Mouse (Mus musculus): ENCODE results near the gene Sf3b3.
"Not testable (repeated sequence)": the region's sequence is repeated elsewhere in the genome, so short reads cannot be mapped to it uniquely, and the experiment has no call there.

Gene Sf3b3

DNA sequence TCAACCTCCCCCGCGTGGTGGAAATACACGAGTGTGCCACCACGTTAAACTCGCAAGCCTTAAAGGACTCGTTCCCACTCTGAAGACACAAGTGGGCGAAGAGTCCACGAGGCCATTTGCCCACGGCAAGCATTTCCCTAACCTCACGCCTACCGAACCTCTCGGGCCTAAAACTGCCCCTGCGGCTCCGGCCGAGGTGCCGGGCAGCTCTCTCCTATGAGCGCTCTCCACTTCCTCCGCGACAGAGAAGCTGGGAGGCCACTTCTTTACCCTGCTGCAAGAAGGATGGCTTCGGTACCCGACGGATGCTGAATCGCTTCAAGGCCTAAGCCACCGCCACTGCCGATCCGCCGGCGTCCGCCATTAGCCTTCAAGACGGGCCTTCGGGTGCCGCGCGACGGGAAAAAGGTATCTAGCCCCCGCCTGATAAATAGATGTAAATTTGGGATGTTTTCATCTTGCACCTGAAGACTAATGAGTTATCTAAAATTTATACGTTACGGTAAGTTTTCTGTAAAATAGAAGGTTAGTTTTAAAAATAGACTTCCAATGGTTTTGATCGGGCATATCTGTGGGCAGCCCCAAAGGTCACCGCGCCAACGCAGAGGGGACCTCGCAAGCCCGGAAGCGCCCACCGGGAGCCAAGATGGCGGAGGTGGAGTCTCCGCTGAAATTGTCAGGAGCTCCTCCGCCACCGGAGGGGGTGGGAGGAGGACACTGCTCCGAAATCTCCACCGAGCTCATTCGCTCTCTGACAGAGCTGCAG, at the start of gene Sf3b3, which contains the start of gene Cog4:
Gene Sf3b3 (minus strand): TSS at position 383 of the 766 bp plus-strand sequence.
Gene Cog4 (plus strand): TSS at position 196 of the 766 bp plus-strand sequence.
- in situ Hi-C loops (cut with MboI, MseI), result loop anchor here (10.0 kb wide), 1 partner anchor 428 kb away; no protein-coding TSS in a partner anchor

DNA sequence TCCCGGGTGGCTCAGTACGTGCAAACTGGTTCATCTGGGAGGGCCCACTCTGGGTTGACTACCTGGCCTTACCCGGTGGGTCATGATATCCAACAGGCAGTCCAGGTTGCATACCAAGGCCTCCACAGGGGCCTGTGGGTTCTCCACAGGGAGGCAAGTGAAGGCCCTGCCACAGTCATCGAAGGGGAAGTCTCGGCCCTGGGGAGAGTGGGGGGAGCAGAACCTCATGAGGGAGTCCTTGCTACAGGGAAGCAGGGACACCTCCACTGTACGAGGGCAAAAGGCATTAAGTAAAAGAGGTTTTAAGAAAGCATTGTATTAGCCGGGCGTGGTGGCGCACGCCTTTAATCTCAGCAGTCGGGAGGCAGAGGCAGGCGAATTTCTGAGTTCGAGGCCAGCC, 49.2 kb upstream of the Sf3b3 start:
- in situ Hi-C loops (cut with MboI, MseI), result no loop called here

DNA sequence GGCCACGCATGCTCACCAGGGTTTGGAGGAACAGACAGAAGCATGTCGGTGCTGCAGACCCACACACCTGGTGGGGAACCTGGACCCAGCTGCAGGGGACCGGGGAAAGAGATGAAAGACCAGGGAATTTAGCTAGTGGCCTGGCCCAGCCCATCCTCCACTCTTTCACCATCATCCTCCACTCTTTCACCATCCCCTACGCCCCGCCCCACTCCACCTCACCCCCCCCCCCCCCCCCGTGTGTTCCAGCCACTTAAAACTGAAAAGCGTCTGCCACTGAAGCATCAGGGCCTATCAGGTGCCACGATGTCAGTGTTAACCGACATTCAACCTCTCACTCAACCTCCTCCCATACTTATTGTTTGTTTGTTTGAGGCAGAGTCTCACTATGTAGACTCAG, 48.7 kb upstream of the Sf3b3 start:
- in situ Hi-C loops (cut with MboI, MseI), result no loop called here

DNA sequence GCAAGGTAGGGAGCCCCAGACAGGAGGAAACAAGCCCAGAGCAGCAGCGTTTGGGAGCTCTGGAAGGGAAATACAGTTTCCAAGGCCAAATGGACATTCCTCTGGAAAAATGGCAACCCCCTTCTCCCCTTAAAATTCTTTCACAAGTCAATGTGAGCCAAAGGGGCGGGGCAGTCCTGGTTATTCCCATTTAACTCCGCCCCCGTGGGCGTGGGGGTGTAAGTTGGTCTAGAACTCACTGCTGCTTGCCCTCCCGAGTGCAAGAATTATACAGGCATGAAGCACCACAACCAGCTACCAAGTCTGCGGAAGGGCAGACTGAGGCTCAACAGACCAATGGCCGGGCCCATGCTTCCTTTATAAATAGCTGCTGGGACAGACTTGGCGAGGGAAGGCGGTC, 48.3 kb upstream of the Sf3b3 start:
- in situ Hi-C loops (cut with MboI, MseI), result no loop called here

DNA sequence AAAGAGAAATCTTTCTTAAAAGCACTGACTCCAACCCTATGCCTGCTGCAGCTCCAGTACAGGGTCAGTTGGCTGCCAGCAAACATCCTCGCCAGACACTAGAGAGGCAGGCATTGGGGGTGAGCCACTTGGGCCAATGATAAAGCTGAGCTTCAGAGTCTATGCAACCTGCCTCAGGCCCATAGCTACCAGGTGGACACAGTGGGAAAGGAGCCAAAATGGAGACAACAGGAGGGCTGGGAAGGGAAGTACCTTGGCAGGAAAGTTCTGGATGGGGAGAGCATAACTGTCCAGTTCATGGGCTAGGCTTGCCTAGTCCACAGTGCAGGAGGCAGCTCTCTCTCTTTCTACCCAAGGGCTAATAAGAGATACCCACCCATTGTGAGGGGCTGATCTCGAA, 46.3 kb upstream of the Sf3b3 start:
- in situ Hi-C loops (cut with MboI, MseI), result no loop called here

- in situ Hi-C loops (cut with MboI, MseI), result no loop called here
Measured at GRCm38 (mm10) chr8:110892040-110892439, 45.5 kb upstream of the Sf3b3 start.

DNA sequence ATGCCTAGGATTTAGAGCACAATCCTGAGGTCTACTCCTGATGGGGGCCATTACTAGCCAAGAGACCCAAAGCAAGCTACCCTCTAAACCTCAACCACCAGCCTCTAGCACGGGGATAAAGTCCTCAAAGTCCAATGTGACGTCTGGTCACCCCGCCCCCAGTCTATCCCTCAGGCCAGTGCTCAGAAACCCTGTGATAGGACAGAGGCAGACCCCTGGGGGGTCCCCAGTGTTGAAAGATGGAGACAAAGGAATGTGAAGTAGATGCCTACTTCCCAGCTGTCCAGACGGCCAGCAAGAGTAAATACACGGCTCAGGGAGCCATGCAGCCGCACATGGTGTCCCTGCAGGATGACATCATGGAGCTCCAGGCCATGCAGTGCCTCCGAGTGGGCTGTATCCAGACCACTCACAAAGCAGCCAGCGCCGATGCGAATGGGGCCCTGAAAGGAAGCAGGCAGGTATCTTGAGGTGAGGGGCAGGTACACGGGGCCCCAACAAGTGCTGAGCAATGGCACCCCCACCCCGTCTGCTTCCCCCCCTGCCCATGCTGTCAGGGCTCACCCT, 43.4 kb upstream of the Sf3b3 start:
- in situ Hi-C loops (cut with MboI, MseI), result no loop called here

DNA sequence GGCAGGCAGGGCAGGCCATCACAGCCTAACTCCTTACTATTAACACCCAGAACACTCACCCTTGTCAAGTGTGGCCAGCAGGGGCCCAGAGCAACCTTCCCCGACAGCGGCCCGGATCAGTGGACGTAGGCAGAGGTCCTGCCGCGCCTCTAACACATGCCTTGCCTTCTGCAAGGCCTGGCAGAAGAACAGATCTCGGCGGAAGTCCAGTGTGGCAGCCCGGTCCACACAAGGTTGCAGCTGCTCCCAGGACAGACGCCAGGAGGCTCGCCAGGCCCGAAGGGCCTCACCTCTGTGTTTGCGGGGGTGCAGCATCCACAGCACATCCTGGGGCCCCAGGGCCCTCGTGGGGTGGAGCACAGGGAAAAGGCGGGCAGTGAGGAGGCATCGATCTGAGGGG, 42.3 kb upstream of the Sf3b3 start:
- in situ Hi-C loops (cut with MboI, MseI), result no loop called here

DNA sequence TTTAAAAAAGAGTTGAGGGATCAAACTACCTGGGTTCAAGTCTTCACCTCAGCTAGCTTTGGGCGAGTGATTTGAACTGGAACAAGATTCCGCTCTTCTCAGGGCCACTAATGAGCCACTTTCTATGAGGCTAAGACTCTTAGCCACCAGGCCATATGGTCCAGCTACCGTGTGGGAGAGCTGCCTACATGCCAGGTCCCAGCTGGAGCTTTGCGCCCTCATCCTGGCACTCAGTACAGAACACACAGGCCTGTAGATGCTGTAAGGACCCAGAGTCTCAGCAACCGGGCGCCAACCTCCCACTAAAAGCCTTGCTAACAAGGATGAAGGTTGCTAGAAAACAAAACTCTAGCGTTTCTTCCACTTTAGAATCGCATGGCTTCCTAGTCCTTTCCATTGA, 41.9 kb upstream of the Sf3b3 start:
- in situ Hi-C loops (cut with MboI, MseI), result no loop called here

DNA sequence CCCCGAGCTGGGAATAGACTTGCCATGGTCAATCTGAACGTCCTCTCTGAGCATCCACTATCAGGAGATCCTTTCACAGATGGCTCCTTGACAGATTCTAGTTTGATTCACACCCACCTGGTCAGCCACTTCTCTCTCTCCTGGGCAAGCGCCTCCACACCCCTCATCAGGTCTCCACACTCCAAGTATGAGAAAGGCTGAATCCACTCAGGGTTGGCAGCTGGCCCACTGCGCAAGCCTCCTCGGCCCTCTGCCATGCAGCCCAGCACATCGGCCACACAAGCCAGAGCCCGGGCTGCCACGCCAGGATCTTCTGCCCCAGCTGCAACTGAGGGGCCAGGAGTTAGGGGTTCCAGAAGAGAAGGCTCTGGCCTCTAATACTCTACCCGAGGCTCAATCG, 41.0 kb upstream of the Sf3b3 start:
- in situ Hi-C loops (cut with MboI, MseI), result no loop called here

DNA sequence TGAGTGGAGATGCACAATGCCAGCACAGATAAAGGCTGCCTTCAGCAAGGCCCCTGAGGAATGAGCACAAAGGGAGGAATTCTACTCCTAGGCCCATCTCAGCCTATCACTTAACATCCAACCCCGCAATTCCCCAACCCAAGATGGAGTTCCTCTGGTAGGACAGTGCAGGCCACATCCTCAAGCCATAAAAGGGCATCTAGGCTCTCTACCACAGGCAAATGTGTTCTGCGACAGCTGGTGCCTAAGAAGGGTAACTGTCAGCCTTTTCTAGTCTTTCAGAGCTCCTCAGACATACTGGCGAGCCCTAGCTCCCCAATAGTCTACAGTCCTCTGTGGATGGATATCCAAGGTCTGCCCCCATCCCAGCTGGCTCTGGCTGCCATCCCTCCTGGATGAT, 40.0 kb upstream of the Sf3b3 start:
- in situ Hi-C loops (cut with MboI, MseI), result no loop called here

- in situ Hi-C loops (cut with MboI, MseI), result no loop called here
Measured at GRCm38 (mm10) chr8:110883824-110884223, 37.2 kb upstream of the Sf3b3 start.

DNA sequence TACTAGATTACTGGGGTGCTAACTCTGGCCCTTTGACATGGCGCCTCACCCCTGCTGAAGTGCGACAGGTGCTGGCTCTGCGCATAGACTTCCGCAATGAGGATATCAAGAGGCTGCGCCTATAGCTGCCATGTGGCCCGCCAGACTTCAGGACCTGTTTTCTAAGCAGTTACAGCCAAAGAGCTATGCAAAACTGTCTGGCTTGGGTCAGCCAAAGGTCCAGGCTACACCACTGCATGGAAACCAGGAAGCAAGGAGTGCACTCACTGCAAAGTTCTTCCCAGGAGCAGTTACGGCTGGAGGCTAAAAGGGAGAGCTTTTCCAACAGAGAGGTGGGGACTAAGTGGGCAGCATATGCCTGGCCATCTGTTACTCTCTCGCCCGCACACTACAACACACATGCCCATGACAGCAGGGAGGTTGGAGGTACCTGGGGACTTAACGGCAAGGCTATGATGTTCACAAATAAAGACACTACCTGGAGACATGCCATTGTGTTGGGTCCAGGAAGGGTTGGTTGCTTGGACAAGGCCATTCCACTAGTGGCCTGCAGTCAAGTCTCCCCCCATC, 35.2 kb upstream of the Sf3b3 start:
- in situ Hi-C loops (cut with MboI, MseI), result no loop called here

DNA sequence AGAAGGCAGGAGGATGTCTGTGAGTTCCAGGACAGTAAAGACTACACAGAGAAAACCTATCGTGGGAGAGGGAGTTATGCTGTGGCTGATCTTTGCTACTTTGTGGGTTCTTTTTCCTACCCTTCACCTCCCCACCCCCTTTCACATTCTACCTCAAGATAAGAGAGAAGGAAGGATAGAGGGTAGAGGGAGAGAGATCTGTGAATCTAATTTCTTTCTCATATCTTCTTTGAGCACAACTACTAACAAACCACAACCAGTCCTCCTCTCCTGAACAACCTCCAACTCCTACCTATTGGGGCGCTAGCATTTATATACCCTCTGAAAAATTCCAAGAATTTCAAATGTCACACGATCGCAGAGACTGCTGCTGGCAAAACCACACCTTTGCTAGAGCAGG, 31.3 kb upstream of the Sf3b3 start:
- in situ Hi-C loops (cut with MboI, MseI), result no loop called here

DNA sequence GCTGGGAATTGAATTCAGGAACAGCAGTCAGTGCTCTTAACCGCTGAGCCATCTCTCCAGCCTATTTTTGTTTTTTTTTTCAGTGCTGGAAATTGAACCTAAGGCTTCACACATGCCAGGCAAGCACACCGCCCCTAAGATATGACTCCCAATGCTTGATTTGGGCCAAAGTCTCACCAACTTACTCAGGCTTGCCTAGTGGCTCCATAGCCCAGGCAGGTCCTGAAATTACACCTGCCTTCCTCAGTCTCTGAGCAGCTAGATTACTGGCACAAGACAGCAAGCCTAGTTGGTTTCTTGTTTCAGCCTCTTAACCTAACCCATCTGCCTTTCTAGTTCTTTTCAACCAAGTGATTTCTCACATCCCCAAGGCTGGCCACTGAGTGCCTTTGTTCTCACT, 23.9 kb upstream of the Sf3b3 start:
- in situ Hi-C loops (cut with MboI, MseI), result no loop called here

DNA sequence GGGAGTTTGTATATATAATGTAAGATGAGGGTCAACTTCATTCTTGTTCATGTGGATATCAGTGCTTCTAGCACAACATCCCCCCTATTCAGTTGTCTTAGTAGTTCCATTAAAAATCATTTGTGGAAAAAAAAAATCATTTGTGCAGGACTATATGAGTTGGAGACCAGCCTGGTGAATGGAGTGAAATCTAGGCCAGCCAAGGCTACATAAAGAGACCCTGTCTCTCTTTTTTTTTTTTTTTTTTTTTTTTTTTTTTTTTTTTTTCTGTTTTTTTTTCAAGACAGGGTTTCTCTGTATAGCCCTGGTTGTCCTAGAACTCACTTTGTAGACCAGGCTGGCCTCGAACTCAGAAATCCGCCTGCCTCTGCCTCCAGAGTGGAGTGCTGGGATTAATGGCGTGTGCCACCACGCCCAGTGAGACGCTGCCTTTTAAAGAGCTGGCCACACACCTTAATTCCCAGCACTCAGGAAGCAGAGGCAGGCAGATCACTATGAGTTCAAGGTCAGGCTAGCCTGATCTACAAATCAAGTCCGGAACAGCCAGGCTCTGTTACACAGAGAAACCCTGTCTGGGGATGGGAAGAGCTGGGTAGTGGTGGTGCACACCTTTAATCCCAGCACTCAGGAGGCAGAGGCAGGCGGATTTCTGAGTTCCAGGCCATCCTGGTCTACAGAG, 14.9 kb upstream of the Sf3b3 start:
- in situ Hi-C loops (cut with MboI, MseI), result not testable (repeated sequence)

DNA sequence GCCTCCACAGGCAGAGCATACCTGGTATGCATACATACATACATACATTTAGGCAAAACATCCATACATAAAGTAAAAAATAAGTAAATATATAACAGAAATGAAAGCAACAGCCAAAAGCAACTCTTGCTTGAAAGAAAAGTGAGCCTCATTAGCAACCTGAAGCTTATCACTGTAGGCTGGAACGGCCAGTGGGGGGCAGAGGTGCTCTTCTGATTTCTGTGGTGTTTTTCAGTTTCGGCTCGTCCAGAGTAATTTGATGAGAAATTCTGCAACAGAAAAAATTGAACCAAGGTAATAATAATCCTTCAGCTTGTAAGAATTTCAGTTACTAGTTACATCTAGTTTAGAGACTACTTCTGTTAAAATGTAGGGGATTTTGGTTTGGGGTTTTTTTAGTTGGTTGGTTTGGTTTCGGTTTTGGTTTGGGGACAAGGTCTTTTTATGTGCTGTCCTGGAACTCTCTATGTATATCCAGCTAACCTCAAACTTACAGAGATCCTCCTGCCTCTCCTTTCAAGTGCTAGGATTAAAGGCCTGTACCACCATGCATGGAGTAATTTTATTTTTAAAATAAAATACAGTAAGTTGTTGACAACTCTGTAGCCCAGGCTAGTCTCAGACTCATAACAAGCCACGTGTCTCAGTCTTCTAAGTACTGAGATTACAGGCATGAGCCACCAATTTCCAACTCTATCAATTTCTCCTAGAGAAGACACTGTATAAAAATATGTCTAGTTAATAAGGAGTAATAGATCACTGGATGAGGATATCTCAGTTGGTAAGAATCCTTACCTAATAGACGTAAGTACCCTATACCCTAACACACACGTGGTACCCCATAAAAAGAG, 13.3 kb upstream of the Sf3b3 start:
- in situ Hi-C loops (cut with MboI, MseI), result no loop called here

- in situ Hi-C loops (cut with MboI, MseI), result no loop called here
Measured at GRCm38 (mm10) chr8:110856760-110857461, 10.3 kb upstream of the Sf3b3 start.

DNA sequence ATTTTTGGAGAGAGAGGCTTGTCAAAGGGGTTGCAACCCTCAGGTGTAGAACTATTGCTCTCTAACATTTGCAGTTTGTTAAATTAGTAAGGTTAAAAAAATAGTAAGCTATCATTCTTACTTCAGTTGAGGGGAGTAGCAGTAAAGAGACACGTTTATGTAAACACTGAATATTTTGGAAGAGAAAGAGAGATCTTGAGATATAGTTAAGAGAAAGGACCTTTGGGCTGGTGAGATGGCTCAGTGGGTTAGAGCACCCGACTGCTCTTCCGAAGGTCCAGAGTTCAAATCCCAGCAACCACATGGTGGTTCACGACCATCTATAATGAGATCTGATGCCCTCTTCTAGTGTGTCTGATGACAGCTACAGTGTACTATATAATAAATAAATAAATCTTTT, 9.5 kb upstream of the Sf3b3 start:
- in situ Hi-C loops (cut with MboI, MseI), result not testable (repeated sequence)

DNA sequence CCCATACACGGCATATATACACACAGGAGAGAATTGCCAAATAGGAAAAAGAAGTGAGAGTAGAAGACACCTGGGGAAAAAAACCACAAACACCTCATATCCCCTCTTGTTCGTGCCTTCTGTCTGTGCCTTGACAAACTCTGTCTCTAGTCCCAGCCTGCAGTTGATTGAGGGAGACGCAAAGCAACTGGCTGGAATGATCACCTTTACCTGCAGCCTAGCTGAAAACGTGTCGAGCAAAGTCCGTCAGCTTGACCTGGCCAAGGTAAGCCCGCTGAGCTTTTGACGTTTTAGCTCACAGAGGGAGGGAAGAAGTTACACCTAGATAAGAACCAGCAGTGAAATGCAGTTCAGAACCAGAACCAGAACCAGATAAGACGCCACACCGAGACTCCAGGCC, 4.6 kb upstream of the Sf3b3 start:
- in situ Hi-C loops (cut with MboI, MseI), result no loop called here
